Mouse (Mus musculus) small intestine, adult 10 weeks (tissue): Measurements from ENCODE around the gene Kazn. TPM values are rescaled to one million over a fixed set of nuclear protein-coding genes. Genes with fewer than 3 reads are reported as not detected.

ENCODE experiments used
- polyA plus RNA-seq: library from polyadenylated mRNA; stranded (reverse); fragments of 350-450 nt; fragmentation: Illumina TruSeq; extraction: RNeasy Lipid Tissue Mini Kit (QIAGEN cat#74804); gene quantifications from one replicate; pipeline ENCODE4 v1.2.3, GENCODE M21; 2014; ENCODE audit warnings: low replicate concordance

Kazn gene
- polyA plus RNA-seq, result 5.4 TPM

GRCm38 (mm10) chr4:142239240-142240126 is at the start of gene Kazn:
Gene Kazn, minus strand, starts transcription at chr4:142239401.

GRCm38 (mm10) chr4:142084131-142084899 is 154.9 kb downstream of the Kazn start, which contains the start of gene Tmem51:
Gene Tmem51, minus strand, starts transcription at chr4:142084304.

Other genes with a start within 250 kb of the Kazn start
- gene Fhad1, start 224.3 kb downstream of the Kazn start, polyA plus RNA-seq, result not detected
- not detected for gene Tmem51, start 155.1 kb downstream of the Kazn start, polyA plus RNA-seq